Mouse (Mus musculus) cortical plate, adult 2 months (tissue): ENCODE data around the gene Coch. TPM values are rescaled to one million over a fixed set of nuclear protein-coding genes. Genes with fewer than 3 reads are reported as not detected.

ENCODE experiments used
- H3K27ac ChIP-seq: fragments of 200-500 bp; 2 replicates; pipeline ENCODE4 v1.5.1; 2012; ENCODE audit warnings: low read length, control low read depth, inconsistent platforms; ENCODE audit not compliant: insufficient read depth
- H3K4me1 ChIP-seq: fragments of 200-500 bp; 2 replicates; pipeline ENCODE4 v1.6.1; 2011; ENCODE audit warnings: low read length; ENCODE audit not compliant: control insufficient read depth, insufficient read depth
- H3K4me3 ChIP-seq: fragments of 200-500 bp; 2 replicates; pipeline ENCODE4 v1.5.1; 2011; ENCODE audit warnings: mild to moderate bottlenecking, low read length, control low read depth; ENCODE audit not compliant: insufficient read depth
- CTCF ChIP-seq: fragments of 200-500 bp; IDR thresholded peaks from 2 replicates; pipeline ENCODE4 v1.5.1; 2011; ENCODE audit warnings: mild to moderate bottlenecking, control low read depth, low read length; ENCODE audit not compliant: insufficient read depth; ENCODE audit errors: extremely low read depth
- POLR2A ChIP-seq: fragments of 200-500 bp; IDR thresholded peaks from 2 replicates; pipeline ENCODE4 v1.6.1; 2011; ENCODE audit warnings: mild to moderate bottlenecking, low read length, control low read depth; ENCODE audit not compliant: insufficient read depth; ENCODE audit errors: extremely low read depth
- polyA plus RNA-seq: library from polyadenylated mRNA; depleted of rRNA; stranded (reverse); fragments of >200 nt; gene quantifications from 2 replicates; pipeline ENCODE4 v1.2.3, GENCODE M21; 2012

Gene Coch
- polyA plus RNA-seq, 1 experiment = 53.3 TPM

DNA sequence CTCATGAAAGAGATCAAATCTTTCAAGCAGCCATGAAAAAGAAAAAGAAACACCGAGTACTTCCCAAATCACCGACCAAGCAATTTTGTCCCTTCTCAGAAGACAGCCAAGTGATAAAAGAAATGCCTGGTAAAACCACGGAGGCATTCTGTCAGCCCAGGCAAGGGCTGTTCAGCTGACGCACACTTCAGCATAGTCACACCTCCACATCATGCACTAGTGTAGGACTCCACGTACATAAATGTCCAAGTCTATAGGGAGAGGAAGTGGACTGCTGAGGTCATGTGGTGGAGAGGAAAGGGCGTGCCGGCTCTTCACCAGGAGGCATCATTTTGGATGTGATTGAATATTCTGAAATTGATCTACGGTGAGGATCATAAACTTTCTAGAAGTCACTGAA is 1.2 kb upstream of the Coch start:
- no peak for TF ChIP-seq CTCF
- TF ChIP-seq POLR2A = no peak
- no peak overlapping the region for H3K27ac ChIP-seq
- H3K4me3 ChIP-seq = no peak overlapping the region
- no peaks in the 10 kb centered on the region for H3K4me1 ChIP-seq

DNA sequence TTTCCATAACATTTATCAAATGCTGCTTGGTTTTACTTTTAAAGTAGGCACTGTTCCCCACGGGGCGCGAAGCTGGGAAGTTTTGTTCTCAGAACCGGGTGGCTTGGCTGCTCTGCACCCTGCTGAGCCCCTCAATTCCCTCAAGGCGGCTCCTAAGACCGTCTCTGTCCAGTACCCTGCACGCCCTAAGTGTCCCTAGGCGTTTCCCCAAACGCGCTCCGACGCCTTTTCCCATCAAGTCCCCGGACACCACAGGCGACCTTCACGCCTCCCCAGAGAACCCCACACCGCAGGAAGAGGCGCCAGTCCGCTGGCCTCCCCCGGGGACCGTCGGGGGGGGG is 283 bp upstream of the Coch start:
- no peak for TF ChIP-seq CTCF
- H3K27ac ChIP-seq = no peak overlapping the region
- H3K4me1 ChIP-seq = no peaks in the 10 kb centered on the region
- H3K4me3 ChIP-seq = peak overlapping the region; percentile 77; the same call in 1 of the 2 replicates

DNA sequence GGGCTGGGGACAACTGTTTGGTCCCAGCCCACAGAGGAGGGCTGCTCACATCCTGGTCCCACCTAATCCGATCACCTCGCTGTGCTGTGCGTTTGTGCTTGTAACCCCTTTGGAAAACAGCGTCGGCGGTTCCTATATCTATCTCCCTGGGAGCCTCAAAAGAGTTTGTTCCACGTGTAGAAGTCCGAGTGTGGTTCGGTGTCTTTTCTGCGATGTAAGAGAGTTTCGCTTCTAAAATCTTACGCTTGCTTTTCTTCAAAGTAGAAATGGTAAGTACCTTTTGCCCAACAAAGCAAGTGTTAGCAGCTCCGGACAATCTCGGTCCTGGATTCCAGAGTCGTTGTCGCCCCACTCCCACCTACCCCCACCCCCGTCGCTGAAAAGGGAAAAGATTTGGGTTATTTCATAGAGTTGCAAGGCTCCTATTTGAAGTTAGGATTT is 909 bp downstream of the Coch start:
- H3K27ac ChIP-seq = no peak overlapping the region

DNA sequence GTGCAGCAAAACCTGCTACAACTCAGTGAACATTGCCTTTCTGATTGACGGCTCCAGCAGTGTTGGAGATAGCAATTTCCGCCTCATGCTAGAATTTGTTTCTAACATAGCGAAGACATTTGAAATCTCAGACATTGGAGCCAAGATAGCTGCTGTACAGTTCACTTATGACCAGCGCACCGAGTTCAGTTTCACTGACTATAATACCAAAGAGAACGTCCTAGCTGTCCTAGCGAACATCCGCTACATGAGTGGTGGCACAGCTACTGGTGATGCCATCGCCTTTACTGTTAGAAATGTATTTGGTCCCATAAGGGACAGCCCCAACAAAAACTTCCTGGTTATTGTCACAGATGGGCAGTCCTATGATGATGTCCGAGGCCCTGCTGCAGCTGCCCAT is 10.2 kb downstream of the Coch start:
- H3K4me1 ChIP-seq = no peaks in the 10 kb centered on the region; the same call in 1 of the 2 replicates
- TF ChIP-seq POLR2A (no peak), CTCF (no peak)
- no peak overlapping the region for H3K4me3 ChIP-seq
- H3K27ac ChIP-seq = no peak overlapping the region

More for the DNA sequence above, 909 bp downstream of the Coch start:
- H3K4me1 ChIP-seq = no peaks in the 10 kb centered on the region
- no peak for TF ChIP-seq CTCF
- TF ChIP-seq POLR2A = no peak
- peak overlapping the region; percentile 77 for H3K4me3 ChIP-seq

DNA sequence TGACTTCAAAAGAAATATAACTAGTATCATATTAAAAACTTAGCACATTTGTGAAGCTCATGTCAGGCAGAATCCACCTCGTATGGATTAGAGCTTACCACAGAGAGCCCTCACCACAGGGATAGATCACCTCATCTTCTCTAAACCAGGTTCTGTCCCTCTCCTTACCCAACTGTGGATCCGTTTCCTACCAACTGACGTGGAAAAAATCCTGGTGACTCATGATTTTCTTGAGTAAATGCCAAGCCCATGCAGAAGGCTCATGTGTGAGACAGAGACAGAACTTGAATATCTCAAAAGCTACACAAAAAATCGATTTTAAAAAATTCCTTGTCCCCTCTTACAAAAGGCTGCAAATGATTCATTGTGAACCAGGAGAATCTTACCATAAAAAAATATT is 13.0 kb downstream of the Coch start:
- Histone ChIP-seq H3K4me1 (no peaks in the 10 kb centered on the region; the same call in 1 of the 2 replicates), H3K27ac (no peak overlapping the region), H3K4me3 (no peak overlapping the region)
- TF ChIP-seq POLR2A (no peak), CTCF (no peak)

DNA sequence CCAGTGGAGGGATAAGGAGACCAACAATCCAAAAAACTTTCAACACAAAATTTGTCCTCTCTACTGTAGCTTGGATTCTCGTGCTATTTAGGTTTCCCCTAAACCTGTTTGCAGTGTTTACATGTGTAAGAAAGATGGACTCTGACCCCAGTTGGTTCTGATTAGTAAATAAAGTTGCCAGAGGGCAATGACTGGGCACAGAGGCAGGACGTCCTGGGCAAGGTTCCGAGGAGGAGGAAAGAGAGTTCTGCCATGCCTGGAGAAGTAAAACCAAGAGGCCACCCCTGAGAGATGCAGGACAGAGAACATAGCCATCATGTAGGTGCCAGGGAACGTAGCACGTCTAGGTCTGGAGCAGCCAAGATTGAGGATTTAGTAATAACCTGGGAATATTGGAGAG is 19.2 kb downstream of the Coch start:
- H3K4me1 ChIP-seq = no peaks in the 10 kb centered on the region
- no peak overlapping the region for H3K4me3 ChIP-seq
- TF ChIP-seq CTCF (no peak), POLR2A (no peak)
- H3K27ac ChIP-seq = no peak overlapping the region

DNA sequence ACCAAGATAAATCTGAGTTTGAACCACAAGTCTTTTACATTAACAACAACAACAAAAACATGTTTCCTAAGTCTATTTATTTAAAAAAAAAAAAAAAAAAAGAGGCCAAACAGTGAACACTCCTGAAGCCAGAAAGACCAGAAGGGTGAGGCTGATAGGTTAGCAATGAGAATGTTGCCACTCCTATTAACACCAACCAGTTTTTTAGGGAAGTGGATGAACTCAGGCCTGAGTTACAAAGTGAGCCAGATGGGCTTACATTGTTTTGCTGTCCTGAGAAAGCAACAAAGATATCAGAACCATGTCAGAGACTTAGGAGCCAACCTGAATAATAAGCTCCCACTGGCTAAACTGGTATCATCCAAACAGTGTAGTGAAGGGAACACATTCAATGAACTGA is 27.4 kb downstream of the Coch start:
- Histone ChIP-seq H3K27ac (no peak overlapping the region), H3K4me3 (no peak overlapping the region), H3K4me1 (no peaks in the 10 kb centered on the region)
- TF ChIP-seq POLR2A (no peak), CTCF (no peak)

DNA sequence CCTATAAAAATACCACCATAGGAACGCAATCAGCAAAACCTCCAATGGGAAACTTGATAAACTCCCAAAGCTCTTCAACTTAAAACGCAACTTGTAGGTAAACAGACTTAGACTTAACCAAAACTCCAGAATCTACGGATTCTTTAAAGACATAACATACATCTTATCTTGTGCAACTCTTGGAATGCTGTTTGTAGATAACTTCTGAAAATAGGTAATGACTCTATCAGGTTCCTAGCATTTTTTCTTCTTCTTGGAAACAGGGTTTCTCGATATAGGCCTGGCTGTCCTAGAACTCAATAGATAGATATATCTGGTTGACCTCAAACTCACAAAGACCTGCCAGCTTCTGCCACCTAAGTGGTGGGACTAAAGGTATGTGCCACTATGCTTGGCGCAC is 28.0 kb downstream of the Coch start:
- Histone ChIP-seq H3K4me3 (no peak overlapping the region), H3K4me1 (no peaks in the 10 kb centered on the region), H3K27ac (no peak overlapping the region)
- TF ChIP-seq CTCF = no peak
- no peak for TF ChIP-seq POLR2A

DNA sequence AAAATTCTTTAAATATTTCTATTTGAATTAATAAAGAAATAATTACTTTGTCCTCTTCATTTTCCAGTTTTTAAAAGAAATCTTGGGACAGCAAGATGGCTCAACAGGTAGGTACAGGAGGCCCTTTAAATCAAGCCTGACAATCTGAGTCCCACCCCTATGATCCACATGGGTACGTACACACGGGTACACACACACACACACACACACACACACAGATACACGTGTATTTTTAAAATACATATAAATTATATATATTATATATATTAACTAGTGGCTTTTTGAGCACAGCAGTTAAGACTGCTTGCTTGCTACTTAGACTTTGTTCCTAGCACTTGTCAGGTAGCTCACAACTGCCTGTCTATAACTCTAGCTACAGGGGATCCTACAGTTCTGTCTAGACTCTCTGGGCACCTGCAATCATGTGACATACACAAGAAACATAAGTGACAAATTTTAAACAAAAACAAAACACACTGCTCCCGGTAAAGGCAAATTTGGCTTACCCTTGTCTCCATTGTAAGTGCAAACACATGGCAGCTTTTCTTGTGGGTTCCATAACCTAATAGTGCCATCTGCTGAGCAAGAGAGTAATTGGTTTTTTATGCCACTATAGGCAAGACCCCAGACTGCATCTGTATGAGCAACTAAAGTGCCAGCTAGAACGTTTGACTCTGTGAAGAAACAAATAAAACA is 29.7 kb downstream of the Coch start:
- TF ChIP-seq POLR2A (no peak), CTCF (0 out of 2 replicates have a peak, but pooled peaks have one; percentile 16)
- Histone ChIP-seq H3K4me1 (no peaks in the 10 kb centered on the region), H3K27ac (no peak overlapping the region), H3K4me3 (no peak overlapping the region)

DNA sequence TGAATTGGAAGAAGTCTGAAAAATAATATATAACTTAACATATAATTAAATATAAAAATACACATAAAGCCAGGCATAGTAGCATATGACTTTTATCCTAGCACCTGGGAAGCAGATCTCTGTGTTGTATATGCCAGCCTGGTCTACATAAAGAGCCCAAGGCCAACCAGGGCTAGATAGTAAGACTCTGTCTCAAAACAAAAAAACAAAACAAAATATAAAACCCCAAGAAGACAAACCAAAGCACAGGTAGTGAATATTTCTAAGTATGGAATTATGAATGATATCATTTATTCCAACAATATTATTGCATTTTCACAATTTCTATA is 30.2 kb downstream of the Coch start:
- no peak overlapping the region for H3K27ac ChIP-seq
- TF ChIP-seq CTCF = no peak
- TF ChIP-seq POLR2A = no peak
- H3K4me3 ChIP-seq = no peak overlapping the region
- H3K4me1 ChIP-seq = no peaks in the 10 kb centered on the region

DNA sequence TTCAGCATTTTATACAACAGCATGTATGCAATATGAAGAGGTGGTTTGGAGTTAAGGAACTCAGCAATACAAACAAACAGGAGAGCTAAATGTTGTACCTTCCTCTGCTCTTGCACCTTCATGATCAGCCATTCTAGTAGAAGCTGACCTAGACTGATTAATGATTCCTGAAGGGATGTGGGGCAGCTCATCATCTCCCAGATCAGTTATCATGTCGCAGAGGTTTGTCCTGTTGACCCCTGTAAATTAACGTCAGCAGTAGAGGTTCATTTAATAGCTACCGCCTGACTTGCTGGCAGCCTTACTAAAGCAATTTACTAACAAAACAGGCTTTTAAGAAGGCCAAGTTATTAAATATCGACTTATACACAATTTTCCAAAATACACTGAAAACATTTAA is 40.3 kb downstream of the Coch start:
- TF ChIP-seq POLR2A (no peak), CTCF (no peak)
- Histone ChIP-seq H3K4me3 (no peak overlapping the region), H3K4me1 (no peaks in the 10 kb centered on the region), H3K27ac (no peak overlapping the region)
